21 mouse cellular contexts compared by ENCODE assay signal in genomic region chr5:29861522-29861921, GRCm38 (mm10).
DNase-seq lines count a peak whose midpoint lies in the region; ATAC-seq and TF ChIP-seq lines count a peak whose summit lies in the region.
"Had no signal": no experiment of that assay in that cellular context is flagged by ENCODE, and none has a peak within 500 bp of the region (broad histone marks: within the 10 kb centered on the region; RNA-seq: fewer than 3 reads in every experiment).

No protein-coding gene starts in this region.

- peak; percentile 96 for TF ChIP-seq EP300 in CH12.LX (IDR thresholded peaks at IDR 0.05; ENCODE audit: low read length)

- H3K4me1 ChIP-seq in heart, embryonic 11.5 days (ENCODE audit: control insufficient read depth, insufficient read depth, low read length): peaks cover 2% of the 10 kb centered on the region; the same call in 1 of the 2 replicates
- H3K4me1 ChIP-seq in CH12.LX (ENCODE audit: control insufficient read depth in 1 of 2, insufficient read depth in 2 of 2): peaks cover 18 to 28% of the 10 kb centered on the region in 2 experiments
- H3K4me1 ChIP-seq: hindbrain, embryonic 10.5 days; lung, embryonic 15.5 days; midbrain, embryonic 10.5 days; neural tube, embryonic 13.5 days had no signal

- H3K9ac ChIP-seq in heart, embryonic 11.5 days (ENCODE audit: low read depth, low read length): no peak overlapping the region
- H3K9ac ChIP-seq in CH12.LX (ENCODE audit: insufficient read depth, low read depth): peak overlapping the region; percentile 85; the same call in 1 of the 2 replicates
- H3K9ac ChIP-seq: forebrain, postnatal 0 days; heart, embryonic 13.5 days; lung, embryonic 15.5 days; neural tube, embryonic 13.5 days had no signal

- H3K4me2 ChIP-seq in heart, embryonic 11.5 days: no peak overlapping the region
- peak overlapping the region; percentile 90 for H3K4me2 ChIP-seq in CH12.LX (ENCODE audit: insufficient read depth, low read depth, poor library complexity, severe bottlenecking)
- H3K4me2 ChIP-seq: heart, embryonic 13.5 days; liver, embryonic 11.5 days; lung, embryonic 15.5 days; neural tube, embryonic 13.5 days had no signal

- no peaks in the 10 kb centered on the region for H3K9me3 ChIP-seq in heart, embryonic 11.5 days (replicated peaks; ENCODE audit: control insufficient read depth, low read length)
- no peaks in the 10 kb centered on the region for H3K9me3 ChIP-seq in CH12.LX (replicated peaks; ENCODE audit: low read length)
- H3K9me3 ChIP-seq: heart, embryonic 13.5 days; hindbrain, embryonic 10.5 days; lung, embryonic 15.5 days; midbrain, embryonic 10.5 days; neural tube, embryonic 13.5 days had no signal

- H3K27ac ChIP-seq in heart, embryonic 11.5 days (ENCODE audit: low read depth, low read length): no peak overlapping the region
- H3K27ac ChIP-seq in CH12.LX (ENCODE audit: insufficient read depth, low read depth): peak overlapping the region; percentile 98
- H3K27ac ChIP-seq: heart, embryonic 13.5 days; hindbrain, embryonic 10.5 days; hindbrain, postnatal 0 days; lung, embryonic 15.5 days; midbrain, embryonic 10.5 days; neural tube, embryonic 13.5 days had no signal

- DNase-seq in heart, postnatal 10 days: peak; percentile 18 to 39
- DNase-seq in CH12.LX (ENCODE audit: extremely low read depth): peak; percentile 61
- DNase-seq in fibroblast of lung, adult 2 months (ENCODE audit: low read depth): peak; percentile 82
- peak; percentile 47 for DNase-seq in lung, postnatal 36 days
- no peak for DNase-seq in kidney, postnatal 14 days
- DNase-seq: cerebellum, adult 8-10 months; forebrain, postnatal 0 days; kidney, adult 2 months; kidney, postnatal 25 days; right cerebral cortex, adult 18-20 months; thymus, postnatal 25 days had no signal

- TF ChIP-seq POLR2A in CH12.LX (IDR thresholded peaks at IDR 0.05; ENCODE audit: low read depth, low read length): peak; percentile 36; the same call in 1 of the 2 replicates

- ATAC-seq in heart, embryonic 11.5 days (replicated peaks; ENCODE audit: insufficient number of reproducible peaks, low FRiP score, low TSS enrichment): no peak
- ATAC-seq in megakaryocyte-erythroid progenitor cell, adult 5-6 weeks (replicated peaks; ENCODE audit: low FRiP score, low TSS enrichment, poor library complexity, severe bottlenecking): no peak
- ATAC-seq in monocyte, adult 5-6 weeks (replicated peaks; ENCODE audit: insufficient number of reproducible peaks, low FRiP score, low TSS enrichment, poor library complexity, severe bottlenecking): no peak
- ATAC-seq: forebrain, postnatal 0 days; hindbrain, postnatal 0 days had no signal

- TF ChIP-seq CTCF in CH12.LX (conservative IDR thresholded peaks at IDR 0.05 in 1 of 2, IDR thresholded peaks at IDR 0.05 in 1 of 2; ENCODE audit: low read depth in 2 of 2, low read length in 2 of 2): no peak

- H3K79me2 ChIP-seq in CH12.LX (replicated peaks; ENCODE audit: control insufficient read depth, extremely low read depth, insufficient read depth, poor library complexity, severe bottlenecking): no peaks in the 10 kb centered on the region

- H3K27me3 ChIP-seq in heart, embryonic 11.5 days (ENCODE audit: control insufficient read depth, insufficient read depth, low read length): no peaks in the 10 kb centered on the region
- no peaks in the 10 kb centered on the region for H3K27me3 ChIP-seq in CH12.LX (replicated peaks)
- H3K27me3 ChIP-seq: heart, embryonic 13.5 days; lung, embryonic 15.5 days; neural tube, embryonic 13.5 days had no signal

- H3K36me3 ChIP-seq in heart, embryonic 11.5 days (ENCODE audit: control insufficient read depth, insufficient read depth, low read length): no peaks in the 10 kb centered on the region
- H3K36me3 ChIP-seq in CH12.LX (replicated peaks in 1 of 2; ENCODE audit: control insufficient read depth in 1 of 2, insufficient read depth in 1 of 2, low read length in 1 of 2): no peaks in the 10 kb centered on the region
- H3K36me3 ChIP-seq: heart, embryonic 13.5 days; hindbrain, embryonic 10.5 days; lung, embryonic 15.5 days; midbrain, embryonic 10.5 days; neural tube, embryonic 13.5 days had no signal

- in situ Hi-C loops in CH12.LX (cut with MboI; ENCODE audit: low pct_ligation_motif_present, low pct_unique_long_range_greater_than_20kb, low sequenced_read_pairs): no loop called here

- dilution Hi-C loops in CH12.LX (cut with MboI; ENCODE audit: extremely low pct_ligation_motif_present, extremely low pct_unique_long_range_greater_than_20kb, low sequenced_read_pairs): no loop called here

- no peak overlapping the region for H3K4me3 ChIP-seq in heart, embryonic 11.5 days (ENCODE audit: low read depth, low read length)
- H3K4me3 ChIP-seq in CH12.LX (replicated peaks in 1 of 3; ENCODE audit: low read depth in 2 of 3, low read length in 2 of 3, poor library complexity in 1 of 3): peak overlapping the region in 1 of 3 experiments; percentile 40
- H3K4me3 ChIP-seq: heart, embryonic 13.5 days; hindbrain, embryonic 10.5 days; lung, embryonic 15.5 days; midbrain, embryonic 10.5 days; neural tube, embryonic 13.5 days had no signal

- TF ChIP-seq RAD21 in CH12.LX (IDR thresholded peaks at IDR 0.05; ENCODE audit: low read depth, low read length): peak; percentile 7

- WGBS in heart, embryonic 11.5 days (ENCODE audit: insufficient replicate concordance): 66% methylated on average over 3 of the region's 3 CpGs

- intact Hi-C loops in heart, postnatal 10 days (cut with DNase I): no loop called here

TF ChIP-seq in CH12.LX, 34 proteins besides CTCF, POLR2A, EP300 and RAD21:
- peak; percentile 95 for TF ChIP-seq IRF4 (IDR thresholded peaks at IDR 0.05; ENCODE audit: low read depth, low read length)
- 0 out of 2 replicates have a peak, but pooled peaks have one; percentile 52 for TF ChIP-seq MYC (IDR thresholded peaks at IDR 0.05; ENCODE audit: low read depth, low read length)
- TF ChIP-seq SIN3A (IDR thresholded peaks at IDR 0.05; ENCODE audit: low read length): 0 out of 2 replicates have a peak, but pooled peaks have one; percentile 67
- TF ChIP-seq RCOR1 (conservative IDR thresholded peaks at IDR 0.05; ENCODE audit: low read depth, low read length): peak; percentile 86
- TF ChIP-seq USF1 (IDR thresholded peaks at IDR 0.05; ENCODE audit: low read depth, low read length): no peak
- peak; percentile 97 for TF ChIP-seq JUND (conservative IDR thresholded peaks at IDR 0.05; ENCODE audit: low read depth, low read length)
- no peak for TF ChIP-seq HCFC1 (IDR thresholded peaks at IDR 0.05; ENCODE audit: low read depth, low read length)
- TF ChIP-seq ETS1 (conservative IDR thresholded peaks at IDR 0.05; ENCODE audit: low read depth, low read length): peak; percentile 88
- no peak for TF ChIP-seq E2F4 (IDR thresholded peaks at IDR 0.05; ENCODE audit: insufficient replicate concordance, low read depth, low read length)
- TF ChIP-seq USF2 (conservative IDR thresholded peaks at IDR 0.05; ENCODE audit: low read depth, low read length): no peak
- TF ChIP-seq UBTF (IDR thresholded peaks at IDR 0.05; ENCODE audit: low read depth, low read length): no peak
- peak; percentile 81 for TF ChIP-seq TCF12 (IDR thresholded peaks at IDR 0.05; ENCODE audit: low read depth, low read length)
- no peak; the same call in 1 of the 2 replicates for TF ChIP-seq CHD1 (IDR thresholded peaks at IDR 0.05; ENCODE audit: low read depth, low read length)
- TF ChIP-seq JUN (IDR thresholded peaks at IDR 0.05; ENCODE audit: insufficient read depth, low read depth, low read length): peak; percentile 99
- TF ChIP-seq ZC3H11A (IDR thresholded peaks at IDR 0.05; ENCODE audit: low read depth, low read length): no peak
- TF ChIP-seq MAZ (IDR thresholded peaks at IDR 0.05; ENCODE audit: low read depth, low read length): no peak
- no peak for TF ChIP-seq KAT2A (IDR thresholded peaks at IDR 0.05; ENCODE audit: insufficient replicate concordance, low read length)
- TF ChIP-seq NRF1 (IDR thresholded peaks at IDR 0.05; ENCODE audit: low read depth, low read length): no peak
- peak; percentile 52; the same call in 1 of the 2 replicates for TF ChIP-seq CHD2 (IDR thresholded peaks at IDR 0.05; ENCODE audit: low read length)
- no peak for TF ChIP-seq GABPA (IDR thresholded peaks at IDR 0.05; ENCODE audit: insufficient replicate concordance, low read depth, low read length)
- peak; percentile 87 for TF ChIP-seq BHLHE40 (IDR thresholded peaks at IDR 0.05; ENCODE audit: low read depth, low read length)
- TF ChIP-seq MEF2A (IDR thresholded peaks at IDR 0.05; ENCODE audit: borderline replicate concordance, low read depth, low read length): peak; percentile 92
- TF ChIP-seq ZMIZ1 (IDR thresholded peaks at IDR 0.05; ENCODE audit: low read depth, low read length): peak; percentile 68; the same call in 1 of the 2 replicates
- no peak for TF ChIP-seq PAX5 (IDR thresholded peaks at IDR 0.05; ENCODE audit: low read length)
- no peak for TF ChIP-seq ZNF384 (IDR thresholded peaks at IDR 0.05; ENCODE audit: low read depth, low read length)
- no peak for TF ChIP-seq ELF1 (IDR thresholded peaks at IDR 0.05; ENCODE audit: low read depth, low read length)
- TF ChIP-seq MXI1 (IDR thresholded peaks at IDR 0.05; ENCODE audit: low read depth, low read length): no peak
- no peak for TF ChIP-seq POLR2AphosphoS2 (IDR thresholded peaks at IDR 0.05; ENCODE audit: low read depth, low read length)
- peak; percentile 85 for TF ChIP-seq MAFK (IDR thresholded peaks at IDR 0.05; ENCODE audit: insufficient replicate concordance, low read length)
- peak; percentile 85 for TF ChIP-seq TBP (conservative IDR thresholded peaks at IDR 0.05; ENCODE audit: low read depth, low read length)
- no peak for TF ChIP-seq NELFE (IDR thresholded peaks at IDR 0.05; ENCODE audit: low read depth, low read length)
- no peak for TF ChIP-seq MAX (IDR thresholded peaks at IDR 0.05; ENCODE audit: low read length)
- TF ChIP-seq ZKSCAN1 (IDR thresholded peaks at IDR 0.05; ENCODE audit: borderline replicate concordance, low read depth, low read length): no peak
- TF ChIP-seq SMC3 (IDR thresholded peaks at IDR 0.05; ENCODE audit: low read depth, low read length): peak; percentile 25
